Mouse (Mus musculus) kidney, embryonic 16.5 days (tissue): ENCODE measurements around the gene Clptm1. TPM values are rescaled to one million over a fixed set of nuclear protein-coding genes. Genes with fewer than 3 reads are reported as not detected.

Experiments used
- ATAC-seq: fragments of 200-750 bp; cut with Nextera tagmentation; 2 replicates; pipeline ENCODE4 v1.8.0; 2017; ENCODE audit warnings: moderate TSS enrichment; ENCODE audit not compliant: low FRiP score, low TSS enrichment
- H3K27ac ChIP-seq: fragments of 300-500 bp; sonication (generic); 2 replicates; pipeline ENCODE4 v1.5.1; 2014; ENCODE audit warnings: low read length
- H3K27me3 ChIP-seq: fragments of 300-500 bp; sonication (generic); 2 replicates; pipeline ENCODE4 v1.6.1; 2014; ENCODE audit warnings: low read length, control low read depth, mixed read lengths; ENCODE audit not compliant: insufficient read depth
- H3K36me3 ChIP-seq: fragments of 300-500 bp; sonication (generic); 2 replicates; pipeline ENCODE4 v1.6.1; 2014; ENCODE audit warnings: low read length, control low read depth, mixed read lengths; ENCODE audit not compliant: insufficient read depth
- H3K4me1 ChIP-seq: fragments of 300-500 bp; sonication (generic); 2 replicates; pipeline ENCODE4 v1.6.1; 2014; ENCODE audit warnings: low read length, control low read depth, mixed read lengths; ENCODE audit not compliant: insufficient read depth
- H3K4me2 ChIP-seq: fragments of 300-500 bp; sonication (generic); replicated peaks from 2 replicates; pipeline ENCODE4 v1.6.1; 2014; ENCODE audit warnings: low read depth, low read length
- H3K4me3 ChIP-seq: fragments of 300-500 bp; sonication (generic); 2 replicates; pipeline ENCODE4 v1.5.1; 2014; ENCODE audit warnings: mild to moderate bottlenecking, low read length
- H3K9ac ChIP-seq: fragments of 300-500 bp; sonication (generic); replicated peaks from 2 replicates; pipeline ENCODE4 v1.6.1; 2014; ENCODE audit warnings: low read length
- H3K9me3 ChIP-seq: fragments of 300-500 bp; sonication (generic); 2 replicates; pipeline ENCODE4 v1.6.1; 2016; ENCODE audit warnings: low read length, control low read depth
- WGBS: fragments of 180-500 bp; shearing (Covaris S2); extraction: QIAGEN DNeasy Blood & Tissue Kit; methylation state at CpG from one replicate; pipeline ENCODE4 v1.1.7; 2014; 5-methylcytosine and 5-hydroxymethylcytosine counted together
- polyA plus RNA-seq: library from polyadenylated mRNA; unstranded; fragments of >200 nt; fragmentation: Nextera tagmentation; extraction: Ambion mirVana; gene quantifications from 2 replicates; pipeline ENCODE4 v1.2.1, GENCODE M21; 2015

Clptm1 gene
- 90.9 and 94.6 TPM in 2 replicates for polyA plus RNA-seq

- peak within 1 kb of the TSS; percentile 94 for H3K9ac ChIP-seq
- H3K36me3 ChIP-seq, result peaks cover 3% of the 10 kb centered on the region; the same call in 1 of the 2 replicates
- H3K27me3 ChIP-seq, result no peaks in the 10 kb centered on the region
- H3K4me3 ChIP-seq, result peak within 1 kb of the TSS; percentile 95
- H3K9me3 ChIP-seq, result no peaks in the 10 kb centered on the region
- H3K4me1 ChIP-seq, result peaks cover 20% of the 10 kb centered on the region
- H3K27ac ChIP-seq, result peak within 1 kb of the TSS; percentile 95
- ATAC-seq, result peak; percentile 84
- H3K4me2 ChIP-seq, result peak within 1 kb of the TSS; percentile 88
- under 1% methylated on average over 60 of the region's 63 CpGs for WGBS
Measured at GRCm38 (mm10) chr7:19664955-19665841, at the start of gene Clptm1. Clptm1 (minus strand) TSS chr7:19665033.

GRCm38 (mm10) chr7:19713598-19713997 is 48.8 kb upstream of the Clptm1 start:
- Histone ChIP-seq H3K9me3 (no peaks in the 10 kb centered on the region), H3K9ac (no peak overlapping the region), H3K4me2 (no peak overlapping the region), H3K4me1 (peaks cover 22% of the 10 kb centered on the region), H3K36me3 (peaks cover 58% of the 10 kb centered on the region), H3K4me3 (no peak overlapping the region), H3K27me3 (no peaks in the 10 kb centered on the region), H3K27ac (no peak overlapping the region)
- ATAC-seq, result no peak
- 81% methylated on average over 9 of the region's 9 CpGs for WGBS

DNA sequence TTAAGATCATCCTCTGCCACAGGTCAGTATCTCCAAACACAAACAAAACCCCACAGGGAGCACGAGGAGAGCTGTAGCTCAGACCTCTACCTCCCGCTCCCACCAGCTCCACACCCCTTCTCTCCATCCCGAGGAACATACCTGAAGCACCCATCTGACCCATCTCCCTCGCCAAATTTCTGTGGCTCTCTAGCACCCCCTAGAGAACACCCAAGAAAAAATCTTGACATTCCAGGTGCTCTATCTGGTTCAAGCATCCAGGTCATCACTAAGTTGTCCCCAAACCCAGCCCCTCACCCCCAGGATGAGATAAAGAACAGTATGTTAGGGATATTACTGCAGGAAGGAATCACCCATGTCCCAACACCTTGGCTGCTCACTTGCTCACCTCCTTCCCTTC is 48.4 kb upstream of the Clptm1 start:
- Histone ChIP-seq H3K9me3 (no peaks in the 10 kb centered on the region), H3K9ac (no peak overlapping the region), H3K27me3 (no peaks in the 10 kb centered on the region), H3K4me3 (no peak overlapping the region), H3K4me1 (peaks cover 22% of the 10 kb centered on the region), H3K27ac (no peak overlapping the region), H3K36me3 (peaks cover 57% of the 10 kb centered on the region), H3K4me2 (no peak overlapping the region)
- ATAC-seq, result no peak
- 49% methylated on average over 4 of the region's 4 CpGs for WGBS

- Histone ChIP-seq H3K27ac (no peak overlapping the region), H3K27me3 (no peaks in the 10 kb centered on the region), H3K36me3 (peaks cover 62% of the 10 kb centered on the region), H3K9me3 (no peaks in the 10 kb centered on the region), H3K4me2 (no peak overlapping the region), H3K4me3 (no peak overlapping the region), H3K4me1 (peaks cover 22% of the 10 kb centered on the region), H3K9ac (no peak overlapping the region)
- WGBS, result 84% methylated on average over 4 of the region's 4 CpGs
- no peak for ATAC-seq
Measured at GRCm38 (mm10) chr7:19712414-19712813, 47.6 kb upstream of the Clptm1 start.

GRCm38 (mm10) chr7:19710650-19711049 is 45.8 kb upstream of the Clptm1 start:
- H3K4me2 ChIP-seq, result no peak overlapping the region
- H3K27ac ChIP-seq, result no peak overlapping the region
- no peak overlapping the region for H3K4me3 ChIP-seq
- peaks cover 65% of the 10 kb centered on the region for H3K36me3 ChIP-seq
- WGBS, result 86% methylated on average over 10 of the region's 10 CpGs
- no peak for ATAC-seq
- no peak overlapping the region for H3K9ac ChIP-seq
- H3K27me3 ChIP-seq, result no peaks in the 10 kb centered on the region
- peaks cover 14% of the 10 kb centered on the region for H3K4me1 ChIP-seq
- H3K9me3 ChIP-seq, result no peaks in the 10 kb centered on the region

- H3K27me3 ChIP-seq, result no peaks in the 10 kb centered on the region
- no peak overlapping the region for H3K4me3 ChIP-seq
- no peak for ATAC-seq
- no peaks in the 10 kb centered on the region for H3K9me3 ChIP-seq
- H3K9ac ChIP-seq, result no peak overlapping the region
- H3K4me2 ChIP-seq, result no peak overlapping the region
- H3K27ac ChIP-seq, result no peak overlapping the region
- 97% methylated on average over 7 of the region's 7 CpGs for WGBS
- H3K4me1 ChIP-seq, result peaks cover 6% of the 10 kb centered on the region; the same call in 1 of the 2 replicates
- H3K36me3 ChIP-seq, result peaks cover 65% of the 10 kb centered on the region
Measured at GRCm38 (mm10) chr7:19705271-19705670, 40.4 kb upstream of the Clptm1 start.

- Histone ChIP-seq H3K4me1 (peaks cover 9% of the 10 kb centered on the region), H3K27me3 (no peaks in the 10 kb centered on the region), H3K4me3 (no peak overlapping the region), H3K4me2 (no peak overlapping the region), H3K27ac (no peak overlapping the region), H3K9ac (no peak overlapping the region), H3K36me3 (peaks cover 59% of the 10 kb centered on the region), H3K9me3 (no peaks in the 10 kb centered on the region)
- 90% methylated on average over 4 of the region's 4 CpGs for WGBS
- ATAC-seq, result no peak
Measured at GRCm38 (mm10) chr7:19704475-19704874, 39.6 kb upstream of the Clptm1 start.

DNA sequence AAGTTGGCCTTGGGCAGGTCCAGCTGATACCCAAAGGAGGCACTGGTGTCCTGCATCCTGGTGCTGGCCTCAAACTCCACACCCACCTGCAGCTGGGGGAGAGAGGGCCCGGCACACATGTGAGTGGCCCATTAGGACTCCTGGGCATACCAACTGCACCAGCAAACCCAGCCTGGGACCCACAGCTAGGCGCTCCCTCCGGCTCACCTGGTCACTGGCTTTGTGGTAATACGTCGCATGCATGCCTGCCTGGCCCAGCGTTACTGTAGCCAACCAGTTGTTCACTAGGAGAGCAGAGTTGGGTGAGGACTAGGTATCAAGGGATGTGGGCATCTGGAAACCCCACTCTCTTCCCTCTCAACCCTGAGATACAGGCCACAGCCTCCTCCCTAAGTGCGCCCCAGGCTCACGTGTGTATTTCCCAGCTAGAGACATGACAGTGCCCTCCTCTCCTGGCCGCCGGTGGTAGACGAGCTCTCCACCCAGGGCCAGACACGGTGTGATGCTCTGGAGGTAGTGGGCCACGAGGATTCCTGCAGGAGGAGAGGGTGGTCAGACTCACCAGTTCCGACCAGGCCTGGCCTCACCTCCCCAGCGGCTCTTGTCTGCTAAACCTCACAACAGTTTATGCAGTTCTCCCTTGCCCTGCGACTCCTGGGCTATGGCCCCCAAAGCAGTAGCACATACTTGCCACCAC is 38.2 kb upstream of the Clptm1 start:
- Histone ChIP-seq H3K4me1 (peaks cover 23% of the 10 kb centered on the region), H3K9me3 (no peaks in the 10 kb centered on the region), H3K4me3 (no peak overlapping the region), H3K27me3 (no peaks in the 10 kb centered on the region), H3K27ac (no peak overlapping the region), H3K36me3 (peaks cover 46% of the 10 kb centered on the region), H3K9ac (no peak overlapping the region), H3K4me2 (no peak overlapping the region)
- ATAC-seq, result no peak
- WGBS, result 89% methylated on average over 14 of the region's 16 CpGs

DNA sequence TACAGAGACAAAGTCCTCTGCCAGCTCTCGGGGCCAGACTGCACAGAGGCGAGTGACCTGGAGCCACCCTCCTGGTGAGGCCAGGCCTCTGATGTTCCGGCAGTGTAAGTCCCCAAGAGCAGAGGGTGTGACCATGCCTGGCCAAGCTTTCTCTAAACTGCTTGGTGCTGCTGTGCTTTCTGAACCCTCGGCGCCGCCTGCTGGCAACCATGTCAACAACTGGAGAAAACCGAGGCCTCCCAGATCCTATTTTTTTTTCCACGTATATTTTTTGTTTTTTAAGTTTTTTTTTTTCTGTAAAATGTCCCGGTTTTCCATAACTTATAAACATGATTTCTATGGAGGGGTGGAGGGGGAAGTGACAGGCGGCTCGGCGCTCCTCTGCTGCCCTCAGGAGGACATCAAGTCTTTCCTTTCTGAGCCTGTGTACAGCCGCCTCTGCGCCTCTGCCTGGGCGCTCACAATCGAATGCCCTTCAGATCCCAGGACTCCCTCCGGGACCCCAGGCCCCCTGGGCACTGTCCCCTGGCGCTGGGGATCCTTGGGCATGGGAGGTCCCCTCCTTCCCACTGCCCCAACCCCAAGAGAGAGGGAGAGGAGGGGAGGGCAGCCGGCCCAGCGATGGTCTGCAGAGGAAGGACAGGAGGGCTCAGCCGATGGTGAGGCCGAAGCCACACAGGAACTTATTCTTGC is 36.4 kb upstream of the Clptm1 start:
- WGBS, result 31% methylated on average over 22 of the region's 22 CpGs
- H3K27me3 ChIP-seq, result no peaks in the 10 kb centered on the region
- H3K4me2 ChIP-seq, result no peak overlapping the region
- H3K4me3 ChIP-seq, result no peak overlapping the region
- H3K27ac ChIP-seq, result peak overlapping the region; percentile 65
- peaks cover 32% of the 10 kb centered on the region for H3K36me3 ChIP-seq
- peak overlapping the region; percentile 23 for H3K9ac ChIP-seq
- H3K9me3 ChIP-seq, result no peaks in the 10 kb centered on the region
- H3K4me1 ChIP-seq, result peaks cover 25% of the 10 kb centered on the region
- peak; percentile 86 for ATAC-seq
